Mouse (Mus musculus) left cerebral cortex, postnatal 4 days (tissue): ENCODE measurements around the gene Myrip. TPM values are rescaled to one million over a fixed set of nuclear protein-coding genes. Genes with fewer than 3 reads are reported as not detected.
"Not testable (repeated sequence)": the region's sequence is repeated elsewhere in the genome, so short reads cannot be mapped to it uniquely, and the experiment has no call there.

ENCODE experiments used
- DNase-seq: peaks from one replicate; pipeline ENCODE4 v3.0.0-alpha.2; 2022
- intact Hi-C: fragments of 180-260 bp; cut with DNase I; formaldehyde crosslinking; loops from one replicate; pipeline ENCODE4 v1.15.1; 2025
- total RNA-seq, 2 experiments: library from RNA; stranded (reverse); gene quantifications; 2 replicates each; pipeline ENCODE4 v1.2.3; 2021

Myrip gene
- total RNA-seq, 2 experiments from 2014 or later = 24.7 to 25.2 TPM

DNA sequence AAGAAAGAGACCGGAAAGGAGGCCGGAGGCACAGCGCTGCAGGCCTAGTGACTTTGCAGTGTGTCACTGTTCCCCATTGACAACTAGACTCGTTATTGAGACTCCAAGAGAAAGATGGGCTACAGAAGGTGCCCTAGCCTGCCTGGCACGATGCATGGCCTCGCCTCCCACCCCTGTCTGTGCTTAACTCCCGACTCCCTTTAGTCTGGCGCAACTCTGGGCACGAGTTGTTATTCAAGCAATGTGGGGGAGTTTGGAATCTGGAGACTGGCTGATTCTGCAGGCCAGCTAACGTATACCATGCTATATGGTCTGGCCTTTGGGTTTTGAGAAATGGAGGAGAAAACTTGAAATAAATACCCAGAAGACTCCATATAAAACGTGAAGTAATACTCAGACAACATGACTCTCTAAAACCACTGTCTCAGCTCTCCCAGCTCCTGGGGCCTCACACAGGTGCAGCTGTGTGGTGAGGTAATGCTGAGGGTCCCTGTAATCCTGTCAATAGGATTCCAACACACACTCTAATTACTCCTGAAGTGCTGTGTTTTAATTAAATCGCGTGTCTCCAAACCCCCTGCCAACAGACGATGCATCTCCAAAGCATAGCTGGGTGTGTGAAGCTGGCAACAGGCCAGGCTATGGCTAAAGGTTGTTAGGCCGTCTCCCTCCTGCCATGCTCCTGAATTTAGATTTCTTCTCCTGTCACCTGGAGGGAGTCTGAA, 21.6 kb downstream of the Myrip start:
- no peak for DNase-seq
- intact Hi-C loops = no loop called here

- intact Hi-C loops, DNase-seq: not testable (repeated sequence)
Measured at GRCm38 (mm10) chr9:120331048-120331447, 29.7 kb downstream of the Myrip start.

DNA sequence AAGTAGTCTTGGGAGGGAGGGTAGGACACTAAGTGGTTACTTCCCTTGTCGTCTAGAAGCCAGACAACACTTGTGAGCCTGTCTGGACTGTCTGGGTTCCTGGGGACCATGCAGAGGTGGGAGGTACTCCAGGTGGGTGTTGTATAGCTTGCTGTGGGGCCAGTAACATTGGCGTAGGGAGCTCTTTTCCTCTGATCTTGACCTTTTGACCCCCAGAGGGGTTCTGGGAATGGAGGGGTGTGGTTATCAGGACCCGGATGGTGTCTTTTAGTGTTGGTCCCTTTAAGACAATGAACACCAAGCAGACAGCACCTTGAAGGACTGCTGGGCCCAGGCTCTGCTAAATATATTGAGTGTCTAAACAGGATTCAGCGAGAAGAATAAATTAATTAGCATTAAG, 36.9 kb downstream of the Myrip start:
- intact Hi-C loops = no loop called here

GRCm38 (mm10) chr9:120339975-120340695, 38.8 kb downstream of the Myrip start:
- no peak for DNase-seq
- intact Hi-C loops = no loop called here

More for the DNA sequence above, 36.9 kb downstream of the Myrip start:
- no peak for DNase-seq

- intact Hi-C loops = no loop called here
Measured at GRCm38 (mm10) chr9:120343123-120343790, 41.9 kb downstream of the Myrip start.

GRCm38 (mm10) chr9:120345651-120346151, 44.4 kb downstream of the Myrip start:
- peak; percentile 13 for DNase-seq
- intact Hi-C loops = no loop called here

More at GRCm38 (mm10) chr9:120343123-120343790, 41.9 kb downstream of the Myrip start:
- no peak for DNase-seq

GRCm38 (mm10) chr9:120349145-120349544, 47.8 kb downstream of the Myrip start:
- intact Hi-C loops = no loop called here

GRCm38 (mm10) chr9:120350346-120350745, 49.0 kb downstream of the Myrip start:
- no peak for DNase-seq
- intact Hi-C loops = no loop called here

More at GRCm38 (mm10) chr9:120349145-120349544, 47.8 kb downstream of the Myrip start:
- peak; percentile 51 for DNase-seq

DNA sequence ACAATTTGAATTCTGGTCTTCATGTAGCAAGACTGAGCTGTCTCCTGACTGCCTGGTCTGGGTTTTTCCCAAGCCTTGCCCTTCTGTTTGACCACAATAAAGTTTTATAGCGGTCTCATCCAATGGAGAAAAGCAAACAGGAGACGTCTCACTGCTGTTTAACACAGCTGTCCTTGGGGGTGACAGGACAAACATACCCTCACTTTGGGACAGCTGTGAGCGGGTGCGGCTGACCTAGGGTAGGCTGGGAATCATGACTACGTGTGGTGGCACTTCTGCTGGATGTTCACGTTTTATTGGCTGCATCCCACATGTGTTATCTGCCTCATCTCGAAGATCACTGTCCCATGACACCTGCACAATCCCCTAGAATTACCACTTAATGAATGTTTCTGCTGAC, 49.7 kb downstream of the Myrip start:
- DNase-seq = no peak
- intact Hi-C loops = no loop called here

GRCm38 (mm10) chr9:120351474-120351873, 50.2 kb downstream of the Myrip start:
- intact Hi-C loops = no loop called here
- no peak for DNase-seq

DNA sequence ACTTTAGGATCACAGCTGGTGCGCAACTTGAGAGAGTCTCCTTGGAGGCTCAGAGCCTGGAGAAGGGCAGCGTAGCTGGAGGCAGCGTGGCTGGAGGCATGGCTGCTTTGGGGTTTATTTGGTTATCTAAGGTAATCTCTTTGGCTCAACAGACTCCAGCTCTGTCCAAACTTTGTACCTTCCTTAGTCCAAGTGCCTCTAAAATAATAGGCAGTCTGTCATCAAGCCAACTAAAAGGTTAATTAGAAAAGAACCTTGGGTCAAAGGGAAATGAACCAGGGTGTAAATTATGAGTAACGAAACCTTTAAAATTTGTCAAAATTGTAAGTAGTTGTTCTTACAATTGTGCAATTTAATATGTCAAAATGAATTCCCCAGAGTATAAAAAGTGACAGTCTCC, 51.7 kb downstream of the Myrip start:
- DNase-seq = no peak
- intact Hi-C loops = no loop called here

DNA sequence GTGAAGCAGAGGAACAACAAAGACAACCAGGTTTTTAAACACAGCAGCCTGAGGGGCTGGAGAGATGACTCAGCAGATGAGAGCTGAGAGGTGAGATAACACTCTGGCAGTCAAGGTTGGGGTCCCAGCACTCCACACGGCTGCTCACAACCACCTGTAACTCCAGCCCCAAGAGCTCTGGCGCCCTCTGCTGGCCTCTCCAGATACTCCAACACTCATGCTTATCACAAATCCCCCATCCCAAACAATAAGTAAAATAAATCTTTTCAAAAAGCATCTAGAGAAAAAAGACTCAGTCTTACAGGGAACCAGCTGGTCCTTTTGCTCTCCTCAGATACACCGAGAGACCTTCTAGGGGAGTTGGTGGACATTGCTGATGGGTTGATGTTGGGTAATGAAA, 52.7 kb downstream of the Myrip start:
- no peak for DNase-seq
- intact Hi-C loops = no loop called here

GRCm38 (mm10) chr9:120354550-120355345, 53.4 kb downstream of the Myrip start:
- no peak for DNase-seq
- intact Hi-C loops = no loop called here

DNA sequence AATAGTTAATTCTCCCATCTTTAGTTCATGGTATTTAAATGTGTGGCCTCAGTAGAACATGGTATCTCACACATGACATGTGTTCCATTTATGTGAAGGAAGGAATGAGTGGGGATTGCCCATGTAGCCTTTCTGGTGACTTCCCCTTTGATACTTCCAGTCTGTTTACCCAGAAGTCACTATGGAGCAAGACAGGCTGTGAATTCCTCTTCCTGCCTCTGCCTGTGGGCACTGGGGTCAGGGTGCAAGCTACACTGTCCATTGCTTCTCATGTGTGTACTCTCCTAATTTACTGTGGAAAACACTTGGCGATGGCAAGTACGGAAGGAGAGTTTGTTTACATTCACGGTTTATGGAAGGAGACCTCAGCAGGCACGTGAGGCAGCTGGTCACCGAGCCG, 55.2 kb downstream of the Myrip start:
- intact Hi-C loops = no loop called here

GRCm38 (mm10) chr9:120358060-120358459, 56.7 kb downstream of the Myrip start:
- DNase-seq = no peak
- intact Hi-C loops = no loop called here

More for the DNA sequence above, 55.2 kb downstream of the Myrip start:
- DNase-seq = no peak

DNA sequence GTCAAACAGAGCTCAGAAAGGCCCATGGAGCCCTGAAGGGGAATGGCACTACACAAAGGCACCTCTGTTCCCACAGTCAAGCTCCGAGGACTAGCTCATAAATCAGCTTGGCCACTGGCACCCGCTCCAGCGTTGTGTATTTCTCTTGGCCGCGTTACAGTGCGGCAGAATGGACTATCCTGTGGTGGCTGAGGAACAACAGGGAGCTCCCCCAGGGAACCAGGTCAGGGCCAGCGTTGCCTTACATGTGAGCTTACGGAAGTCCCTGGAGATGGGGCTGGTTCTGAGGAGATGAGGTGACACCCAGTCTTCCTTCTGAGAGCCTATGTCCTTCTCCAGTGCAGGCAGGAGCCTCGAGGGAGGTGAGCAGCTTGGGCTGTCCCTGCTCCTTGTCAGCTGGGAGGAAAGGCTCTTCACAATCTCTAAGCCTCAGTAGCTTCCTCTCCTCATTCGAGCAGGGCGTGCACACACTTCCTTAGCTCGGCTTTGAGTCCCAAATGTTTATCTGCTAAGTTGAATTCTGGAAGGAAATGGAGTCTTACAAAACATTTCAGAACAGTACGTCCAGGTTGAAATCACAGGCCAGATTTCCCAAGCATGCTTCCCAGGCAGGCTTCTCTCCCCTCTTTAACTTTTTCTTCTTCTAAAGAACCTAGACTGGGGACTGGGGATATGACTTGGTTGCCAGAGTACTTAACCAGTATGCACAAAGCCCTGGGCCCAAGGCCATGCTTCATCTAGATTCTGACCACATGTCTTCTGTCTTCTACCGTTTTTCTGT, 59.3 kb downstream of the Myrip start:
- intact Hi-C loops = no loop called here
- DNase-seq = peak; percentile 66

- intact Hi-C loops = no loop called here
- DNase-seq = no peak
Measured at GRCm38 (mm10) chr9:120361656-120362055, 60.3 kb downstream of the Myrip start.

DNA sequence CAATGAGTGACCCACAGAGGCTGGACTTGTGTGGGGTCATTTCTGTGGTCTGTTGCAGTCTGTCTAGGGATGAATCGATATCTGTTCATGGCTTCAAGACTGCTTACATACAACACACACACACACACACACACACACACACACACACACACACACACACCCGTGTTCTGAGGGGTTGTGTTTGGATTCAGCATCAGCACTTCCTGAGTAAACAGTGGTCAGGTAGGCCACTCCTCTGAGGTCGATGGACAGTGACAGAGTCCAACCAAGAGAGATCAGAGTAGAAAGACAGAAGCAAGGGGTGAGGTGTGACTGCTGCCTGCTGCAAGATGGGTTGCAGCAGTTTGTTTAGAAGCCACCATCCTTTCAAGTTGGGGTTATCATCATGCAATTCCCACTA, 61.4 kb downstream of the Myrip start:
- DNase-seq = no peak
- intact Hi-C loops = no loop called here

DNA sequence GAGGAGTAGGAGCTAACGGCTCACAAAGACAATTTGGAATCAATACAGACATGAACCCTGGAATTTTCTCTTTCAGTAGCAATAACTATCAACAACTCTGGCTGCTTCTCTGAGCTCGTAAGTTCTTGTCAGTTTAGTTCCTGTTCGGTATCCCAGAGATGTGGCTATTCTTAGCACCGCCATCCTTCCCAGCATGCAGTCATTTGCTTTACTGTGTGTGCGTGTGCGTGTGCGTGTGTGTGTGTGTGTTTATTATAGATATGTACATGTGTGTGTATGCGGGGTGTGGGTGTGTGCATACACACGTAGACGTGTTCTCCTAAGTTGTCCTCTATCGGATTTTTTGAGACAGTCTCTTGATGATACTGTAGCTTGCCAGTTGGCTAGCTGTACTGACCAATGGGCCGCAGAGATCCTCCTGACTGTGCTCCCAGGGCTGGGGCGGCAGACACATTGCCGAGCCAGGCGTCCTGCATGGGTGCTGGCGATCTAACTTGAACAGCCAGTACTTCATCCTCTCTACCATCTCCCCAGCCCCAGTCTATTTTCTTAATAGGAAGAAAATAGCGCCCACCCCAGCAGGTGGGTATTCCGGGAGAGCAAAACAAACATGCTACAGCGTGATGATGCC, 63.5 kb downstream of the Myrip start:
- intact Hi-C loops = no loop called here
- DNase-seq = no peak
